Mouse (Mus musculus) bone marrow, adult 2 months (tissue): ENCODE data around the gene Ccdc151. TPM values are rescaled to one million over a fixed set of nuclear protein-coding genes. Genes with fewer than 3 reads are reported as not detected.

Experiments
- H3K27ac ChIP-seq: fragments of 200-500 bp; 2 replicates; pipeline ENCODE4 v1.5.1; 2012; ENCODE audit warnings: low read depth, mild to moderate bottlenecking, control low read depth, inconsistent platforms, low read length; ENCODE audit not compliant: control insufficient read depth, poor library complexity, insufficient read depth
- H3K4me1 ChIP-seq: fragments of 200-500 bp; 2 replicates; pipeline ENCODE4 v1.6.1; 2011; ENCODE audit warnings: low read length; ENCODE audit not compliant: control insufficient read depth, insufficient read depth
- H3K4me3 ChIP-seq: fragments of 200-500 bp; replicated peaks from 2 replicates; pipeline ENCODE3; 2011; ENCODE audit warnings: mild to moderate bottlenecking, low read depth, low read length, control low read depth; ENCODE audit not compliant: control insufficient read depth
- CTCF ChIP-seq: fragments of 200-500 bp; IDR thresholded peaks from 2 replicates; pipeline ENCODE4 v1.5.1; 2011; ENCODE audit warnings: low read length, control low read depth; ENCODE audit not compliant: control insufficient read depth, insufficient read depth
- POLR2A ChIP-seq: fragments of 200-500 bp; IDR thresholded peaks from 2 replicates; pipeline ENCODE4 v1.6.1; 2011; ENCODE audit warnings: low read depth, mild to moderate bottlenecking, control low read depth, low read length, borderline replicate concordance; ENCODE audit not compliant: control insufficient read depth
- whole genome bisulfite sequencing: fragments of 180-500 bp; shearing (Covaris S2); methylation state at CpG from one replicate; pipeline ENCODE4 v1.1.7; 2018; 5-methylcytosine and 5-hydroxymethylcytosine counted together
- polyA plus RNA-seq: library from polyadenylated mRNA; stranded (reverse); fragments of >200 nt; gene quantifications from 2 replicates; pipeline ENCODE4 v1.2.4, GENCODE M21; 2011; ENCODE audit warnings: low replicate concordance; ENCODE audit not compliant: missing spikeins, insufficient read depth, insufficient read length

Ccdc151 gene
- polyA plus RNA-seq, 1 experiment = not detected

DNA sequence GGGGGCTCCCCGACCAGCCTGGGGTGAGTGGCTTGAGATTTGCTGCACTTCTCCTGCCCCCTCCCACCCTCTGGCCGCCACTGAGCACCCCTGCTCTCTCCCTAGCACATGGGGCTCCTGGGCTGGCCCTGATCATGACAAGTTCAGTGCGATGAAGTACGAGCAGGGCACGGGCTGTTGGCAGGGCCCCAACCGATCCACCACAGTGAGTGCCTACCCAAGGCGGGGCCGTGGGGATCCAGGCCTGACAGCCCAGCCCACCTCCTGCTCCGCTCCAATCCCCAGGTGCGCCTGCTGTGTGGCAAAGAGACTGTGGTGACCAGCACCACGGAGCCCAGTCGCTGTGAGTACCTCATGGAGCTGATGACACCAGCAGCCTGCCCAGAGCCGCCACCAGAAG lies 10.3 kb upstream of the Ccdc151 start:
- WGBS = 93% methylated on average over 13 of the region's 13 CpGs
- no peak overlapping the region for H3K4me3 ChIP-seq
- H3K27ac ChIP-seq = no peak overlapping the region
- TF ChIP-seq POLR2A (no peak), CTCF (no peak)
- no peaks in the 10 kb centered on the region for H3K4me1 ChIP-seq

GRCm38 (mm10) chr9:22011055-22011454 lies 8.6 kb upstream of the Ccdc151 start:
- TF ChIP-seq CTCF = no peak
- no peak for TF ChIP-seq POLR2A
- whole genome bisulfite sequencing = 35% methylated on average over 5 of the region's 5 CpGs
- Histone ChIP-seq H3K4me3 (no peak overlapping the region), H3K4me1 (no peaks in the 10 kb centered on the region), H3K27ac (no peak overlapping the region)

- 90% methylated on average over 12 of the region's 12 CpGs for WGBS
- TF ChIP-seq CTCF (no peak), POLR2A (no peak)
- no peak overlapping the region for H3K4me3 ChIP-seq
- H3K4me1 ChIP-seq = peaks cover 3% of the 10 kb centered on the region
- no peak overlapping the region for H3K27ac ChIP-seq
Measured at GRCm38 (mm10) chr9:22004546-22004945, 2.1 kb upstream of the Ccdc151 start.

DNA sequence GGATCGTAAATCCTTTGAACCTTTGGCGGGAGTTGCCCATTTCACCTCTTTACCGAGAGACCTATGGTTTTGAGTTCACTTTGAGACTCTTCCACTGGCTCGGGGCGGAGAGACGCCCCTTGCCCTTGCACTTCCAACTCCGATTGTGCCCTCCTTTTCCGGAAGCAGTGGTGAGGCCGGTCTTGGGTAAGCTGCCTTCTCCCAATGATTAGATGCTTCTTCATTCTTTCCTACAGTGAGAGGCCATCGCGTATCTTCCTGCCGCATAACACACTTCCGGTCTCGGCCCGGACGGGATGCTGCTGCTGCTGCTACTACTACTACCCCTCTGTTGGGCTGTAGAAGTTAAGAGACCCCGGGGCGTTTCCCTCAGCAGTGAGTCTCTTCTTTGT lies 725 bp upstream of the Ccdc151 start:
- no peak for TF ChIP-seq CTCF
- TF ChIP-seq POLR2A = no peak
- peak overlapping the region; percentile 17 for H3K27ac ChIP-seq
- H3K4me3 ChIP-seq = peak overlapping the region; percentile 88
- H3K4me1 ChIP-seq = peaks cover 3% of the 10 kb centered on the region
- under 1% methylated on average over 18 of the region's 18 CpGs for WGBS

GRCm38 (mm10) chr9:22001633-22002032 lies 801 bp downstream of the Ccdc151 start:
- Histone ChIP-seq H3K4me3 (no peak overlapping the region), H3K27ac (no peak overlapping the region), H3K4me1 (peaks cover 3% of the 10 kb centered on the region)
- WGBS = 89% methylated on average over 4 of the region's 4 CpGs
- TF ChIP-seq POLR2A = no peak
- no peak for TF ChIP-seq CTCF

DNA sequence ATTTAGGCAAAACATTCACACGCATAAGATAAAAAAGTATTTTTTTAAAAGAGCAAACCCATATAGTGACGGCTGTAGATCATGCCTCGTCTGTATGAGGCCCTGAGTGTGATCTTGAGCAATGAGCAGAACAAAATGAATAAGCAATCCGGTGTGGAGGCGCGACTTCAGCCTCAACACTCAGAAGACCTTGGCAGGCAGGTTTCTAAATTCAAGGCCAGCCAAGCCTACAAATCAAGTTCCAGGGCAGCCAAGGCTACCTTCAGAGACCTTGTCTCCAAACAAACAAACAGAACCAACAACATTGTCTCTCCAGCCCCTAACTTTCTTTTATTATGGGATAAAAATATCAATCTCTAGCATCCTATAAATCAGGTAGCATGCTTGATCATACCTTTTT lies 2.1 kb downstream of the Ccdc151 start:
- peaks cover 3% of the 10 kb centered on the region for H3K4me1 ChIP-seq
- no peak overlapping the region for H3K4me3 ChIP-seq
- 85% methylated on average over 6 of the region's 6 CpGs for WGBS
- no peak for TF ChIP-seq POLR2A
- TF ChIP-seq CTCF = no peak
- no peak overlapping the region for H3K27ac ChIP-seq

GRCm38 (mm10) chr9:21996178-21996867 lies 6.1 kb downstream of the Ccdc151 start:
- H3K4me1 ChIP-seq = no peaks in the 10 kb centered on the region
- H3K27ac ChIP-seq = no peak overlapping the region
- TF ChIP-seq POLR2A = no peak
- TF ChIP-seq CTCF = no peak
- H3K4me3 ChIP-seq = no peak overlapping the region
- WGBS = 77% methylated on average over 3 of the region's 3 CpGs

- H3K4me1 ChIP-seq = no peaks in the 10 kb centered on the region
- no peak overlapping the region for H3K4me3 ChIP-seq
- TF ChIP-seq CTCF (no peak), POLR2A (no peak)
- 83% methylated on average over 4 of the region's 4 CpGs for WGBS
- no peak overlapping the region for H3K27ac ChIP-seq
Measured at GRCm38 (mm10) chr9:21992227-21992626, 10.2 kb downstream of the Ccdc151 start.
